Mouse (Mus musculus) midbrain, embryonic 10.5 days (tissue): ENCODE data around the gene Wfdc13. TPM values are rescaled to one million over a fixed set of nuclear protein-coding genes. Genes with fewer than 3 reads are reported as not detected.

ENCODE experiments used
- DNase-seq: peaks from one replicate; pipeline ENCODE4 v3.0.0-alpha.2; 2017; ENCODE audit warnings: low spot score
- H3K27ac ChIP-seq: fragments of 300-500 bp; sonication (generic); replicated peaks from 2 replicates; pipeline ENCODE4 v1.5.1; 2016; ENCODE audit warnings: mild to moderate bottlenecking
- H3K27me3 ChIP-seq: fragments of 300-500 bp; sonication (generic); 2 replicates; pipeline ENCODE4 v1.6.1; 2016; ENCODE audit warnings: low read depth, mild to moderate bottlenecking; ENCODE audit not compliant: poor library complexity, severe bottlenecking
- H3K36me3 ChIP-seq: fragments of 300-500 bp; sonication (generic); 2 replicates; pipeline ENCODE4 v1.6.1; 2016; ENCODE audit warnings: mild to moderate bottlenecking, moderate library complexity
- H3K4me1 ChIP-seq: fragments of 300-500 bp; sonication (generic); 2 replicates; pipeline ENCODE4 v1.6.1; 2016
- H3K4me3 ChIP-seq: fragments of 300-500 bp; sonication (generic); 2 replicates; pipeline ENCODE4 v1.5.1; 2016; ENCODE audit warnings: mild to moderate bottlenecking, moderate library complexity
- H3K9me3 ChIP-seq: fragments of 300-500 bp; sonication (generic); replicated peaks from 2 replicates; pipeline ENCODE4 v1.6.1; 2016; ENCODE audit warnings: mild to moderate bottlenecking
- WGBS: fragments of 180-500 bp; shearing (Covaris S2); methylation state at CpG from one replicate; pipeline ENCODE4 v1.1.7; 2016; 5-methylcytosine and 5-hydroxymethylcytosine counted together
- polyA plus RNA-seq: library from polyadenylated mRNA; unstranded; fragments of >200 nt; fragmentation: Nextera tagmentation; extraction: Ambion mirVana; gene quantifications from 2 replicates; pipeline ENCODE4 v1.2.1, GENCODE M21; 2016

Gene Wfdc13
- polyA plus RNA-seq = not detected in 2 replicates

- no peaks in the 10 kb centered on the region for H3K36me3 ChIP-seq
- H3K9me3 ChIP-seq = no peaks in the 10 kb centered on the region
- no peak within 1 kb of the TSS for H3K27ac ChIP-seq
- no peak within 1 kb of the TSS for H3K4me3 ChIP-seq
- no peak for DNase-seq
- H3K27me3 ChIP-seq = no peaks in the 10 kb centered on the region
- no peaks in the 10 kb centered on the region for H3K4me1 ChIP-seq
- WGBS = 65% methylated on average over 3 of the region's 3 CpGs
These were observed at the start of gene Wfdc13 for GRCm38 (mm10) chr2:164684807-164685206. Gene Wfdc13, plus strand, starts transcription at chr2:164685107.

GRCm38 (mm10) chr2:164635266-164635665 is 49.6 kb upstream of the Wfdc13 start:
- no peaks in the 10 kb centered on the region for H3K36me3 ChIP-seq
- no peak for DNase-seq
- no peak overlapping the region for H3K4me3 ChIP-seq
- H3K27me3 ChIP-seq = no peaks in the 10 kb centered on the region
- WGBS = 76% methylated on average over 9 of the region's 9 CpGs
- H3K27ac ChIP-seq = no peak overlapping the region
- no peaks in the 10 kb centered on the region for H3K9me3 ChIP-seq
- no peaks in the 10 kb centered on the region for H3K4me1 ChIP-seq

GRCm38 (mm10) chr2:164638696-164639095 is 46.2 kb upstream of the Wfdc13 start, which contains the start of gene Wfdc16:
Gene Wfdc16, minus strand, starts transcription at chr2:164638796.
- Histone ChIP-seq H3K36me3 (no peaks in the 10 kb centered on the region), H3K9me3 (no peaks in the 10 kb centered on the region), H3K4me1 (no peaks in the 10 kb centered on the region), H3K4me3 (no peak within 1 kb of the TSS), H3K27me3 (no peaks in the 10 kb centered on the region), H3K27ac (no peak within 1 kb of the TSS)
- DNase-seq = no peak
- WGBS = 91% methylated on average over 3 of the region's 3 CpGs

GRCm38 (mm10) chr2:164641129-164641528 is 43.8 kb upstream of the Wfdc13 start:
- DNase-seq = no peak
- Histone ChIP-seq H3K9me3 (no peaks in the 10 kb centered on the region), H3K4me3 (no peak overlapping the region), H3K27ac (no peak overlapping the region), H3K36me3 (no peaks in the 10 kb centered on the region), H3K4me1 (no peaks in the 10 kb centered on the region), H3K27me3 (no peaks in the 10 kb centered on the region)
- 63% methylated on average over 7 of the region's 7 CpGs for WGBS

GRCm38 (mm10) chr2:164641881-164642673 is 42.8 kb upstream of the Wfdc13 start:
- no peak for DNase-seq
- no peaks in the 10 kb centered on the region for H3K27me3 ChIP-seq
- WGBS = 88% methylated on average over 13 of the region's 13 CpGs
- H3K4me3 ChIP-seq = no peak overlapping the region
- H3K27ac ChIP-seq = no peak overlapping the region
- H3K9me3 ChIP-seq = no peaks in the 10 kb centered on the region
- no peaks in the 10 kb centered on the region for H3K4me1 ChIP-seq
- no peaks in the 10 kb centered on the region for H3K36me3 ChIP-seq

GRCm38 (mm10) chr2:164655858-164656257 is 29.0 kb upstream of the Wfdc13 start, which contains the start of gene Wfdc10:
Gene Wfdc10, plus strand, starts transcription at chr2:164656046.
- H3K36me3 ChIP-seq = no peaks in the 10 kb centered on the region
- no peaks in the 10 kb centered on the region for H3K9me3 ChIP-seq

GRCm38 (mm10) chr2:164656483-164656882 is 28.4 kb upstream of the Wfdc13 start, which contains the start of gene Wfdc9:
Gene Wfdc9, minus strand, starts transcription at chr2:164656583.
- Histone ChIP-seq H3K4me3 (no peak within 1 kb of the TSS), H3K27ac (no peak within 1 kb of the TSS), H3K9me3 (no peaks in the 10 kb centered on the region), H3K27me3 (no peaks in the 10 kb centered on the region), H3K36me3 (no peaks in the 10 kb centered on the region), H3K4me1 (0 out of 2 replicates have a peak, but pooled peaks cover 7% of the 10 kb centered on the region)
- no peak for DNase-seq
- WGBS = 86% methylated on average over 9 of the region's 9 CpGs

More at GRCm38 (mm10) chr2:164655858-164656257, 29.0 kb upstream of the Wfdc13 start, which contains the start of gene Wfdc10:
- DNase-seq = peak; percentile 65
- Histone ChIP-seq H3K4me3 (no peak within 1 kb of the TSS), H3K27ac (no peak within 1 kb of the TSS), H3K27me3 (no peaks in the 10 kb centered on the region), H3K4me1 (0 out of 2 replicates have a peak, but pooled peaks cover 7% of the 10 kb centered on the region)
- 22% methylated on average over 11 of the region's 11 CpGs for WGBS

GRCm38 (mm10) chr2:164664851-164665250 is 20.1 kb upstream of the Wfdc13 start:
- Histone ChIP-seq H3K27me3 (no peaks in the 10 kb centered on the region), H3K4me1 (no peaks in the 10 kb centered on the region), H3K27ac (no peak overlapping the region), H3K9me3 (peaks cover 5% of the 10 kb centered on the region; the same call in 1 of the 2 replicates), H3K36me3 (no peaks in the 10 kb centered on the region), H3K4me3 (no peak overlapping the region)
- no peak for DNase-seq
- 89% methylated on average over 7 of the region's 7 CpGs for WGBS

- Histone ChIP-seq H3K27ac (no peak overlapping the region), H3K27me3 (no peaks in the 10 kb centered on the region), H3K4me1 (no peaks in the 10 kb centered on the region), H3K36me3 (no peaks in the 10 kb centered on the region), H3K4me3 (no peak overlapping the region), H3K9me3 (peaks cover 5% of the 10 kb centered on the region; the same call in 1 of the 2 replicates)
- DNase-seq = no peak
- 86% methylated on average over 5 of the region's 5 CpGs for WGBS
These were observed 14.6 kb upstream of the Wfdc13 start for GRCm38 (mm10) chr2:164670261-164670660.

- H3K27me3 ChIP-seq = no peaks in the 10 kb centered on the region
- DNase-seq = no peak
- H3K27ac ChIP-seq = no peak overlapping the region
- no peak overlapping the region for H3K4me3 ChIP-seq
- no peaks in the 10 kb centered on the region for H3K4me1 ChIP-seq
- WGBS = 33% methylated on average over 1 of the region's 1 CpGs
- peaks cover 5% of the 10 kb centered on the region; the same call in 1 of the 2 replicates for H3K9me3 ChIP-seq
- H3K36me3 ChIP-seq = no peaks in the 10 kb centered on the region
These were observed 14.0 kb upstream of the Wfdc13 start for GRCm38 (mm10) chr2:164670938-164671337.

GRCm38 (mm10) chr2:164673987-164674386 is 10.9 kb upstream of the Wfdc13 start, which contains the start of gene Wfdc11:
Gene Wfdc11, minus strand, starts transcription at chr2:164674087.
- H3K27ac ChIP-seq = no peak within 1 kb of the TSS
- H3K9me3 ChIP-seq = no peaks in the 10 kb centered on the region
- WGBS = 83% methylated on average over 7 of the region's 7 CpGs
- H3K4me1 ChIP-seq = peaks cover 4% of the 10 kb centered on the region
- H3K4me3 ChIP-seq = no peak within 1 kb of the TSS
- no peaks in the 10 kb centered on the region for H3K27me3 ChIP-seq
- DNase-seq = no peak
- H3K36me3 ChIP-seq = no peaks in the 10 kb centered on the region

GRCm38 (mm10) chr2:164676103-164676502 is 8.8 kb upstream of the Wfdc13 start:
- Histone ChIP-seq H3K27ac (no peak overlapping the region), H3K9me3 (no peaks in the 10 kb centered on the region), H3K4me3 (no peak overlapping the region), H3K36me3 (no peaks in the 10 kb centered on the region), H3K4me1 (peaks cover 11% of the 10 kb centered on the region), H3K27me3 (no peaks in the 10 kb centered on the region)
- 82% methylated on average over 7 of the region's 7 CpGs for WGBS
- DNase-seq = no peak
